Mouse (Mus musculus): Measurements from ENCODE around the gene Mpeg1. TPM values are rescaled to one million over a fixed set of nuclear protein-coding genes. Genes with fewer than 3 reads are reported as not detected.
A peak's percentile ranks its signal among the peaks of the same experiment; 100 is the strongest.

Mpeg1 gene
- polyA plus RNA-seq, 1 experiment from 2014 or later = 0.55 TPM

DNA sequence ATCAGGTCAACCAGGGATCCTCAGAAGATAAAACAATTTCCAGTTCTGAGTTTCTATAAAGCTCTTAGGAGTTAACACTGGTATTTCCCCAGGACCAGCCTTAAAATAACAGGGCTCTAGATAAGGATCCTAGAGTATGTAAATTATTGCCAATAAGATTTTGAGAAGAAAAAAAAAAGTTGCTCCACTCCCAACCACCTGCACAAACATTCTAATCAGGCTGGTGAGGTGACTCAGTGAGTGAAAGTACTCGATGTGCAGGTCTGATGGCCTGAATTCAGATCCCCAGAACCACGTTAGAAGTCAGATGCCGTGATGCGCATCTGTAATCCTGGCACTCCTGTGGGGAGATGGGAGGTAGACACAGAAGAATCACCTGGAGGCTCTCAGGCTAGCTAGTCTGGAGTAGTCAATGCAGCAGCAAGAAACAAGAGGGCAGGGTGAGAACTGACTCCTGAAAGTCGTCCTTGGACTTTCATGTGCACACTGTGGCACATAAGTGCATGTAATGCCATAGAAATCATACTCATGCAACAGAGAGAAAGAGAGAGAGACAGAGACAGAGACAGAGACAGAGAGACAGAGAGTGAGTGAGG is 11.9 kb downstream of the Mpeg1 start:
- no peak overlapping the region for H3K27ac ChIP-seq (ENCODE audit: low read depth, low read length)
- H3K4me3 ChIP-seq (ENCODE audit: low read depth, low read length) = no peak overlapping the region
- ATAC-seq (no peak), DNase-seq (ENCODE audit: low spot score) (no peak)
- H3K4me2 ChIP-seq (ENCODE audit: low read length) = no peak overlapping the region
- peaks cover 2% of the 10 kb centered on the region; the same call in 1 of the 2 replicates for H3K4me1 ChIP-seq (ENCODE audit: control insufficient read depth, insufficient read depth, low read length)
- H3K9me3 ChIP-seq (replicated peaks; ENCODE audit: control insufficient read depth, low read length) = no peaks in the 10 kb centered on the region
- H3K27me3 ChIP-seq (replicated peaks; ENCODE audit: control insufficient read depth, insufficient read depth, low read length) = no peaks in the 10 kb centered on the region
- no peak overlapping the region for H3K9ac ChIP-seq (ENCODE audit: low read length)
- peaks cover 66% of the 10 kb centered on the region for H3K36me3 ChIP-seq (ENCODE audit: control insufficient read depth, insufficient read depth, low read length)
- 86% methylated on average over 5 of the region's 5 CpGs for WGBS

DNA sequence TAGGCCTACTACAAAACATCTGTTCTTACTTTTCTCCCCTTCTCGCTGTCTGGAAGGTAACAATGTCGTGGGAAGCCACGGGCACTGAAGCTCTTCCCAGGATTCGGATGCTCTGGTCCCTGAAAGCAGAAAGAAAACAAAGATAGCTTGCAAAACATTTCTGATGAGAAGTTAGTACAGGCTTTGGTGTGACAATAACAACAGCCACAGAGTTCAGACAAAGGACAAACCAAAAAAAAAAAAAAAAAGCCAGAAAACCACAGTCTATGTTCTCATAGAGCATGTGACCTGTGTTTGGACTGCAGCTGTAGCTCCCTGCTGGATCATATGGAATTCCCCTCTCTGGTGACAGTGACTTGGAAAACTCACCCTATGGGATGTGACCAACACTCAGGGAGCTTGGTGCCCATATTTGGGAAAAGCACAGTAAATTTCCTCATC is 12.6 kb downstream of the Mpeg1 start:
- Histone ChIP-seq H3K4me2 (ENCODE audit: low read length) (no peak overlapping the region), H3K9me3 (replicated peaks; ENCODE audit: control insufficient read depth, low read length) (no peaks in the 10 kb centered on the region), H3K36me3 (ENCODE audit: control insufficient read depth, insufficient read depth, low read length) (peaks cover 68% of the 10 kb centered on the region), H3K4me1 (ENCODE audit: control insufficient read depth, insufficient read depth, low read length) (peaks cover 2% of the 10 kb centered on the region; the same call in 1 of the 2 replicates), H3K27ac (ENCODE audit: low read depth, low read length) (no peak overlapping the region), H3K27me3 (replicated peaks; ENCODE audit: control insufficient read depth, insufficient read depth, low read length) (no peaks in the 10 kb centered on the region), H3K9ac (ENCODE audit: low read length) (no peak overlapping the region), H3K4me3 (ENCODE audit: low read depth, low read length) (no peak overlapping the region)
- DNase-seq (ENCODE audit: low spot score) (no peak), ATAC-seq (no peak)
- WGBS = 89% methylated on average over 4 of the region's 4 CpGs

DNA sequence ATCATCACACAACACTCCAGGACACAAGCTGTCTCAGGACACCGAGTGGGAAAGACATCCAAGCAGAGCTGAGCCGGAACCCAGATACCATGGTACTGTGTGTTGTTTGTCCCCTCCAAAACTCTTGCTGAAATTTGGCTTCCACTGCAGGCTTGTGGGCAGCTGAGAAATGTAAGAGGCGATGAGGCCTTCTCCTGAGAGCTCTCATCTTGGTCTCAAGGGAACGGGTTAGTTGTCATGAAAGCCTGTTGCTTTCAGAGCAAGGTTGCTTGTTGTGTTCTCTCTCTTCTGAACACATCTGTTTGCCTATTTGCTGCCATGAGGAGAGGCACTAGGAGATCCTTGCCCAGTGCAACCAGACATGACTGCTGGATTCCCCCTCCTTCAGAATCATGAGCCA is 13.4 kb downstream of the Mpeg1 start:
- 91% methylated on average over 4 of the region's 4 CpGs for WGBS
- ATAC-seq = no peak
- Histone ChIP-seq H3K9ac (ENCODE audit: low read length) (no peak overlapping the region), H3K36me3 (ENCODE audit: control insufficient read depth, insufficient read depth, low read length) (peaks cover 66% of the 10 kb centered on the region), H3K4me2 (ENCODE audit: low read length) (no peak overlapping the region), H3K4me1 (ENCODE audit: control insufficient read depth, insufficient read depth, low read length) (peaks cover 2% of the 10 kb centered on the region; the same call in 1 of the 2 replicates), H3K27ac (ENCODE audit: low read depth, low read length) (no peak overlapping the region), H3K4me3 (ENCODE audit: low read depth, low read length) (no peak overlapping the region), H3K27me3 (replicated peaks; ENCODE audit: control insufficient read depth, insufficient read depth, low read length) (no peaks in the 10 kb centered on the region), H3K9me3 (replicated peaks; ENCODE audit: control insufficient read depth, low read length) (no peaks in the 10 kb centered on the region)
- no peak for DNase-seq (ENCODE audit: low spot score)

DNA sequence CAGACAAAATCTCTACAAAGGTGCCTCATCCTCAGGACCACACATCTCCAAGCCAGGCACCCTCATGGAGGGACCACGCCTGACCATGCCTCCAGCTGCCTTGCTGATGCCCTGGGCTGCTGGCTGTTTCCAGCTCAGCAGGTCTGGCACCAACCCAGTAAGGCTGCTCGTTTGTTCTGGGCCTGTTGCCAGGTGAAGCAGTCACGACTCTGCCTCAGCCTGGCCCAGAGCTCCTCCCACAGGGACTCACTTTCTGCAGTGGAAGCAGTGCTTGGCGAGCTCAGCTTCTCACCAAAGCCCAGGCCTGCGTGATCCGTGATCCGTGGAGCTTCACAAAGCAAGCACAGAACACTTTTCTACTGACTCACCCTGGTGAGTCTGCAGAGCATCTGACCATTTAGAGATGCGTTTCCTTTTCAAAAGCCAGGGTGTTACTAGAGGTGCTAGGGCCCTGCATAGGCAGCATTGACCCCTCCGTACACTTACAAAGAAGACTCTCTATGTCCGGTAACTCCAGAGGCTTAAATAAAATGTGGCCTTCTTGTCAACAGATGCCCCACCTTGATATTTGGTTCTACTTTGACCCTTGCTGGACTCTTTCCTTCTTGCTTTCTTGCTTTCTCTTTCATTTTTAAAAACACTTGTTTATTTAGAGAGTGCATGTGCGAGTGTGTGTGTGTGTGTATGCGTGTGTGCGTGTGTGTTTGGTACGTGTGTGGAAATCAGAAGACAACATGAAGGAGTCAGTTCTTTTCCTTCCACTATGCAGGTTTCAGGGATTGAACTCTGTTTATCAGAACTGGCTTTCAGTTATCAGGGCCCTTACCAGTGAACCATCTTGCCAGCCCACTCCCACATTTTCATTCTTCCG is 15.0 kb downstream of the Mpeg1 start:
- DNase-seq (ENCODE audit: low spot score) = peak; percentile 92

DNA sequence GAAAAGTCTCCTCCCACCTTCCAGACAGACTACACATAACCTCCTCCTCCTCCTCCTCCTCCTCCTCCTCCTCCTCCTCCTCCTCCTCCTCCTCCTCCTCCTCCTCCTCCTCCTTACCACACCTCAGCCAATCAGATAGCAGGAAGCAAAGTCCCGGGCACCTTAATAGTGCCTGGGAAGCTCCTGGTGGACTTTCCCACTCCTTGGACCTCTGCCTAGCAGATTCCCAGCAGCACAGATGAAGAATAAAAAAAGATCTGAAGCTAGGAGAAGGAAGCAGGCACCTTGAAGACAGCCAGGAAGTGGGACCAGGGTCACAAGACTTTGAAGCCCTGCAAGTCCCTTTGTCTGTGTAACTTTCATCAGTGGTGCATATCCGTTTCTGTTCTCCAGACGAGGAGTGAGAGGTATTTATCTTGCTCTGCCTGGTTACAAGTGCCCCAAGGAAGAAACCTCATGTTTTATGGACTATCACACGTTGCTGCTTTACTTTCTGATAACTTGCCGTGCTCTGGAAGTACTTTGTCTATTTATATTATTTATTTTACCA is 16.2 kb downstream of the Mpeg1 start:
- Histone ChIP-seq H3K4me3 (ENCODE audit: low read depth, low read length) (no peak overlapping the region), H3K27ac (ENCODE audit: low read depth, low read length) (no peak overlapping the region), H3K4me1 (ENCODE audit: control insufficient read depth, insufficient read depth, low read length) (peaks cover 2% of the 10 kb centered on the region; the same call in 1 of the 2 replicates), H3K9me3 (replicated peaks; ENCODE audit: control insufficient read depth, low read length) (no peaks in the 10 kb centered on the region), H3K9ac (ENCODE audit: low read length) (no peak overlapping the region), H3K36me3 (ENCODE audit: control insufficient read depth, insufficient read depth, low read length) (peaks cover 69% of the 10 kb centered on the region), H3K4me2 (ENCODE audit: low read length) (no peak overlapping the region), H3K27me3 (replicated peaks; ENCODE audit: control insufficient read depth, insufficient read depth, low read length) (no peaks in the 10 kb centered on the region)
- no peak for ATAC-seq
- DNase-seq (ENCODE audit: low spot score) = no peak
- 67% methylated on average over 5 of the region's 5 CpGs for WGBS

More for the DNA sequence above, 15.0 kb downstream of the Mpeg1 start:
- Histone ChIP-seq H3K4me1 (ENCODE audit: control insufficient read depth, insufficient read depth, low read length) (peaks cover 2% of the 10 kb centered on the region; the same call in 1 of the 2 replicates), H3K4me3 (ENCODE audit: low read depth, low read length) (no peak overlapping the region), H3K9ac (ENCODE audit: low read length) (0 out of 2 replicates have a peak overlapping the region, but pooled peaks have one; percentile 13), H3K27me3 (replicated peaks; ENCODE audit: control insufficient read depth, insufficient read depth, low read length) (no peaks in the 10 kb centered on the region), H3K9me3 (replicated peaks; ENCODE audit: control insufficient read depth, low read length) (no peaks in the 10 kb centered on the region), H3K4me2 (ENCODE audit: low read length) (no peak overlapping the region), H3K36me3 (ENCODE audit: control insufficient read depth, insufficient read depth, low read length) (peaks cover 68% of the 10 kb centered on the region), H3K27ac (ENCODE audit: low read depth, low read length) (peak overlapping the region; percentile 52; the same call in 1 of the 2 replicates)
- 55% methylated on average over 15 of the region's 15 CpGs for WGBS
- peak; percentile 96 for ATAC-seq

DNA sequence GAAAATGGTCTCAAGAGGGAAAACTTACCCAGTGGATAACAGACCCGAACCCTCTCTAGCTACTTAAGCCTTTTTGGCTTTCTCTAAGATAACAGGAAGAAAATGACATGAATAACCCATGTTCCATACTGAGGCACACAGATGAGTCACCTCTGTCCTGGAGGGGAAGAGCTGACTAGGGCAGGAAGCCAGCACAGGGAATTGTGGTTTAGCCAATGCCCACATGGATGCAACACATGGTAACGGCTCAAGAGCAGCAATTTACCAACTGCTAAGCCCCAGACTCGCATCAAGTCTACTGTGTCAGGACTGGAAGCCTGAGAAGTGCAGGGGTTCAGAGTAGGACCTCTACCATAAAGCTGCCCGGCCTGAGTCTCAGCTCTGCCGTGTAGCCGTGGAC is 17.8 kb downstream of the Mpeg1 start:
- H3K27ac ChIP-seq (ENCODE audit: low read depth, low read length) = no peak overlapping the region
- no peak overlapping the region for H3K4me2 ChIP-seq (ENCODE audit: low read length)
- peaks cover 2% of the 10 kb centered on the region; the same call in 1 of the 2 replicates for H3K4me1 ChIP-seq (ENCODE audit: control insufficient read depth, insufficient read depth, low read length)
- H3K27me3 ChIP-seq (replicated peaks; ENCODE audit: control insufficient read depth, insufficient read depth, low read length) = no peaks in the 10 kb centered on the region
- ATAC-seq (no peak), DNase-seq (ENCODE audit: low spot score) (no peak)
- no peak overlapping the region for H3K4me3 ChIP-seq (ENCODE audit: low read depth, low read length)
- H3K9ac ChIP-seq (ENCODE audit: low read length) = no peak overlapping the region
- H3K9me3 ChIP-seq (replicated peaks; ENCODE audit: control insufficient read depth, low read length) = no peaks in the 10 kb centered on the region
- H3K36me3 ChIP-seq (ENCODE audit: control insufficient read depth, insufficient read depth, low read length) = peaks cover 67% of the 10 kb centered on the region
- WGBS = 89% methylated on average over 6 of the region's 6 CpGs

DNA sequence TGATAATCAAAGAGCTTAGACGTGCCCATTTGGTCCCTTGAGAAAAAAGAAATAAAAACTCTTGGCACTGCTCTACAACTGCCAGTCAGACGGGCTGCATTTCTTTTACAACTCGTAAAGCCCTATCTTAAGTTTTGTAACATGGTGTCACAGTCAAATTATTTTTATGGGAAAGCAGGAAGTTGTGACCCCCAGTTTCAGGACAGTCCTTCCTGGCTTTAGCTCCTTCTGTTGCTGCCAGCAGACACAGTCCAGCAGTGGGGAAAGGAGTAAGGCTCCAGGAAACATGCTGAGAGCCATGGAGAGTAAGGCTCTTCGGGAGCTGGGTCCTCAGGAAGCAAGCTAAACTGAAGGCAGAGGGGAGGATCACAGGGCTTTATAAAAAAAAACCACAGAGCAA is 23.2 kb downstream of the Mpeg1 start:
- H3K9me3 ChIP-seq (replicated peaks; ENCODE audit: control insufficient read depth, low read length) = no peaks in the 10 kb centered on the region
- H3K4me2 ChIP-seq (ENCODE audit: low read length) = no peak overlapping the region
- no peaks in the 10 kb centered on the region for H3K27me3 ChIP-seq (replicated peaks; ENCODE audit: control insufficient read depth, insufficient read depth, low read length)
- no peak overlapping the region for H3K27ac ChIP-seq (ENCODE audit: low read depth, low read length)
- H3K4me1 ChIP-seq (ENCODE audit: control insufficient read depth, insufficient read depth, low read length) = peaks cover 7% of the 10 kb centered on the region
- WGBS = 75% methylated on average over 4 of the region's 4 CpGs
- H3K4me3 ChIP-seq (ENCODE audit: low read depth, low read length) = no peak overlapping the region
- H3K9ac ChIP-seq (ENCODE audit: low read length) = no peak overlapping the region
- DNase-seq (ENCODE audit: low spot score) (no peak), ATAC-seq (no peak)
- H3K36me3 ChIP-seq (ENCODE audit: control insufficient read depth, insufficient read depth, low read length) = peaks cover 65% of the 10 kb centered on the region

DNA sequence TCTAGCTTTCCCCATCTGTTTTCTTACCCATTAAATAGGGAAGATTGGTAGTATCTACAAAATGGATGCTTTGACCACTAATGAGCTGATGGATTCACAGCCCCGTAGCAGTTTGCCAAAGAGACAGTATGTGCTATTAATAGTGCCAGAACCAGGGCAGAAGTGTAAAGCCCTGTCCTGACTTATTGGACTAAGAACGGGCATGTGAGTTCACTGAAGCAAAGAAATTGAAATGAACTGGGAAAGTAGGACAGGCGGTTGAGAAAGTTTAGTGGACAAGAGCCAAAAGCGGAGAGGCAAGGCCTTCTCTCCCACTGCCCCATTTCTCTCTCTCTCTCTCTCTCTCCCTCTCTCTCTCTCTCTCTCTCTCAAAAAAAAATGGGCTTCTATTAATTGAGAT is 23.6 kb downstream of the Mpeg1 start:
- no peak for DNase-seq (ENCODE audit: low spot score)

More for the DNA sequence above, 23.6 kb downstream of the Mpeg1 start:
- WGBS = 50% methylated on average over 4 of the region's 4 CpGs
- Histone ChIP-seq H3K9ac (ENCODE audit: low read length) (no peak overlapping the region), H3K4me2 (ENCODE audit: low read length) (no peak overlapping the region), H3K4me1 (ENCODE audit: control insufficient read depth, insufficient read depth, low read length) (peaks cover 10% of the 10 kb centered on the region), H3K27me3 (replicated peaks; ENCODE audit: control insufficient read depth, insufficient read depth, low read length) (no peaks in the 10 kb centered on the region), H3K9me3 (replicated peaks; ENCODE audit: control insufficient read depth, low read length) (no peaks in the 10 kb centered on the region), H3K27ac (ENCODE audit: low read depth, low read length) (no peak overlapping the region), H3K36me3 (ENCODE audit: control insufficient read depth, insufficient read depth, low read length) (peaks cover 63% of the 10 kb centered on the region), H3K4me3 (ENCODE audit: low read depth, low read length) (no peak overlapping the region)
- ATAC-seq = no peak

All from forebrain, embryonic 14.5 days (tissue).